Mouse (Mus musculus): ENCODE data around the gene Ift172. TPM values are rescaled to one million over a fixed set of nuclear protein-coding genes. Genes with fewer than 3 reads are reported as not detected.

Ift172 gene
- total RNA-seq, 2 experiments from 2014 or later, result 26.0 to 34.8 TPM

DNA sequence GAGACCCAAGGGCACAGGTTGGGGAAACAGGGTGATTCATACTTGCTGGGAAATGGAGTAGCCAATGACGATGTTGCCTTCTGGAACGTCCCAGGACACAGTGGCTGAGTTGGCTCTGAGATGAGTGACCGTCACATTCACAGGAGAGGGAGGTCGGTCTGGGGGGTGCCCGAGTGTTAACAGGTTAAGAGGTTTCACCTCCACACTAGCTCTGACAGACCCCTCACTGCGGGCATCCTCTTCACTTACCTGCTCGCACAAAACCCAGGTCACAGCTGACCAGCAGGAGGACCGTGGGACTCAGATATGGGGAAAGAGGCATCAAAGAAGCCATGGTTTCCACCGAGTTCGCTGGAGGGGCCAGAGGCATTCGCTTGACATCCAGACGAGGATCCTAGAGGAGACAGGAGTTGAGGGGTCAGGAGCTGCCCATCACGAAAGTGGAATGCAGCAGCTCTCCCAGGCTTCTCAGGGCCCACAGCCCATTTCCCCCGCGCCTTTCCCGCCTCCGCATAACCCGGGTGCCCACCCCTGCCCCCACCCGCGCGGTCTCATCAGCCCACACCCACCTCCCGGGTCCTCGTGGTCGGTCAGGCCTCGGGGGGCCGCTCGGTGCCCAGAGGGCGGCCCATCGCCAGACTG lies 4.2 kb upstream of the Ift172 start:
- no peak for DNase-seq
- Histone ChIP-seq H3K4me3 (peak overlapping the region; percentile 76), H3K27ac (peak overlapping the region; percentile 68)
- intact Hi-C loops (cut with DNase I), result loop anchor here (10.0 kb wide), 1 partner anchor 250 kb away; the partner anchor contains the start of genes Atraid and Slc5a6
- no peak for TF ChIP-seq CTCF (IDR thresholded peaks at IDR 0.05)

DNA sequence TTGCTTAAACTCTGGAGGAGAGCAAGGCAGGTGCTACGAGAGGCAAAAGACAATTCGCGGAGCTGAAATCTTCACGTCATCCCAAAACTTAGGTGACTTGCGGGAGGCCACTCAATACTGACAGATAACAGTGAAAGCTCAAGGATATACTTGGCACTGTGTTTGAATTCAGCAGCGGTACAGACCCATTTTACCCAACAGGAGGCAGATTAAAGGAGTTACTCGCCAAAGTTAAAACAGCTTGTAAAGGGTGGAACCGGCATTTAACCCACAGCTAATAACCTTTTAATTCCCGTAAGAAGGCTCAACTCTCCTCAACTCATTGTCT lies 409 bp upstream of the Ift172 start:
- H3K4me3 ChIP-seq, result peak overlapping the region; percentile 80
- no peak for TF ChIP-seq CTCF (IDR thresholded peaks at IDR 0.05)
- intact Hi-C loops (cut with DNase I), result loop anchor here (2.0 to 10.0 kb wide), 2 partner anchors 51 to 247 kb away; partner anchors contain the start of genes Atraid, Gm9970, Nrbp1 and Slc5a6
- DNase-seq, result no peak
- peak overlapping the region; percentile 94 for H3K27ac ChIP-seq

DNA sequence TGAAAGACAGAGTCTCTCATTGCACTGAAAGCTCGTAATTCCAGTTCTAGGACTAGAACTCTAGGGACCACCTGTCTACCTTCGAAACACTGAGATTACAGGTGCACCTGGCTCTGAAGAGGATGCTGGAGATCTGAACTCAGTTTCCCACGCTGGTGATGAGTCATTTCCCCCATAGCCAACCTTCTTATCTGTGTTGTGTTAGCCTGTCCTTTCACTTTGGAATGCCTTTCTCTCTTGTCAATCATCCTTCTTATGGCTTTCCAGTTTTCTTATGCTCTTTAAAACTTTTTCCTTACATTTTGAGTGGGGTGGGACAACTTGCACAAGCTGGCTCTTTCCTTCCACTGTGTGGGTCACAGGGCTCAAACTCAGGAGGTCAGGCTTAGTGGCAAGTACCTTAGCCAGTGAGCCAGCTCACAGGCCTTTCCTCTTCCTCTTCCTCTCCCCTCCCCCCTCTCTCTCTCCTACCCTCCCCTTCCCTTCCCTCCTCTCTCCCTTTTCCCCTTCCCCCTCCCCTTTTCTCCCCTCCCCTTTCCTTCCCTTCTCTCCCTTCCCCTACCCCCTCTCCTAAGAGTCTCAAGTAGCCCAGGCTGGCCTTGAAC lies 1.2 kb downstream of the Ift172 start:
- Histone ChIP-seq H3K4me3 (no peak overlapping the region), H3K27ac (no peak overlapping the region)
- no peak for TF ChIP-seq CTCF (IDR thresholded peaks at IDR 0.05)
- intact Hi-C loops (cut with DNase I), result loop anchor here (2.0 to 10.0 kb wide), 2 partner anchors 49 to 245 kb away; partner anchors contain the start of genes Atraid, Gm9970, Nrbp1 and Slc5a6
- DNase-seq, result no peak

DNA sequence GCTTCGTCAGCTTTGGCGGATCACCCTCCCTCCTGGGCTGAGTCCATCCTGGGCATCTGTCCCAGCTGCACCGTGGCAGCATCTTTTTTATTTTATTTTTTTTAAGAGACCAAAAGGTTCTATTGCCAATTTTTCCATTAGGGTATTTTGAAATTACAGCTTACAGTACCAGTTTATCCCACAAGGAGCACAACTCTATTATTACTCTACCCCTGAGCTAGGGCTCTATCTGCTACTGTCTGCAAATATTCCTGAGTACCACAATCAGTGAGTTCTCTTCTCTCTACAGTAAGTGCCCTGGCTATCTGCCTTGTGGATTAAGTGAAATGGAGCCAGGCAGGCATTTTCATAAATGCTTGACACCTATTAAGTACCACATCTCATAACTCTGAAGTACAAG lies 2.3 kb downstream of the Ift172 start:
- intact Hi-C loops (cut with DNase I), result no loop called here
- H3K4me3 ChIP-seq, result no peak overlapping the region
- peak overlapping the region; percentile 63 for H3K27ac ChIP-seq
- TF ChIP-seq CTCF (IDR thresholded peaks at IDR 0.05), result no peak
- no peak for DNase-seq

DNA sequence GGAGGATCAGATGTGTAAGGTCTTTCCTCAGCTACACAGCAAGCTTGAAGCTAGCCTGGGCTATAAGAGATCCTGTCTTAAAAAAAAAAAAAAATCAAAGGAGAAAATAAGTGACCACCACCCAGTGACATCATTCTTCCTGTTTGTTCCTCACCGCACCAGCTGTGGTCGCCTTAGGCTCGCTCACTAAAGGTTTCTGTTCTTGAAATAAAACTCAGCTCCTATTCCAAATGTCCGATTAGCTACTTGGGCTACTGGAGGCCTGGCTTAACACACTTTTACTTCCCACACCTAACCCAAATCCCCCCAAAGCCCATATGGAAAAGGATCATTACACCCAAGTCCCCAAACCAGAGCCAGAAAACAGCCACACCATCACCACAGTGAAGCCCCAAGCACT lies 2.7 kb downstream of the Ift172 start:
- intact Hi-C loops (cut with DNase I), result no loop called here
- Histone ChIP-seq H3K27ac (peak overlapping the region; percentile 63), H3K4me3 (no peak overlapping the region)
- no peak for DNase-seq
- no peak for TF ChIP-seq CTCF (IDR thresholded peaks at IDR 0.05)

DNA sequence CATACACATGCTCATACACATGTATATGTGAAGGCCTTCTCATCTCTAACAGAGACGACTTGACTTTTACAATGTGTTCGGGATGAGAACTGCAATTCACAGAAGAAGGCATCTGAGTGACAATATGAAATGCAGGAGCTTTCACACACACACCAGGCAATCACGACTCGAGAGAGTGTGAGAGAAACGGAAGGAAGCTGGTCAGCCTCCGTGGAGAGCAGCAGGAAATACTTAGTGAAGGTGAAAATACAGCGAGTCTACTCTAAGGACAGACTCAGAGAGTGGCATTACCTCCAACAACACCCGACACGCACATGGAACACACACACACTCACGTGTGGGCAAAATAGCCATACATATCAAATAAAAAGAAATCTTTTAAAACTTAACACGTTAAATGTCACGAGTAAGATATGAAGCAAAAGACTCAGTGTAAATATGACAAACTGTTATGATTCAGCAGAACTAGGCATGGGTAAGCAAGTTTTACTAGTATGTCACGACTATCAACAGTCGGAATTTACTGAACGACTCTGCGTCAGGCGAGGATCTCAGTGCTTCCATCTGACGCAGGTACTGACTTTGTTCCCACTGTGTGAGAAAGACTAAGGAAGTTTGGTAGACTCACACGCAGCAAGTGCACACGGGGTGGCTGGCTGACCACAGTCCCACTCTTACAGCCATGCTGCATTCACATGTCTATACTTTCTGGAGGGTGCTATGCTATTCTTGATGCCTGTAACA lies 11.5 kb downstream of the Ift172 start:
- Histone ChIP-seq H3K4me3 (no peak overlapping the region), H3K27ac (no peak overlapping the region)
- intact Hi-C loops (cut with DNase I), result no loop called here
- no peak for TF ChIP-seq CTCF (IDR thresholded peaks at IDR 0.05)
- DNase-seq, result no peak

DNA sequence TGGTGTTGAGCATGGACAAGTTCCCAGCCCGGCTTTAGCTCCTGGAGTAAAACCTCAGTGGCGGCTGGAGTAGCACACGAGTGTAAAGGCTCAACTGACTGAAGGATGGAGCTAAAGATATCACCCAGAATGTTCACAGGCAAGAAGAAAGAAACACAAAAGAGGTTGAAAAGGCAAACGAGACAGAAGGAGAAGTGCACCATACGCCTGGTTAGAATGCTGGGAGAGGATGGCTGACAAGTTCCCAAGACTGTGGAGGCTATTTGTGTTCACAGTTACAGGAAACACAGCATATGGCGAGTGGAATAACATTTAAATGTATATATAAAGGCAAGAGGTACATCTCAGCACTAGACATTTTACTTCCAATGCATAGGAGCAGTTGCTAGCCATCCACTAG lies 17.9 kb downstream of the Ift172 start:
- no peak for TF ChIP-seq CTCF (IDR thresholded peaks at IDR 0.05)
- no peak for DNase-seq
- no peak overlapping the region for H3K4me3 ChIP-seq
- intact Hi-C loops (cut with DNase I), result no loop called here
- H3K27ac ChIP-seq, result no peak overlapping the region

DNA sequence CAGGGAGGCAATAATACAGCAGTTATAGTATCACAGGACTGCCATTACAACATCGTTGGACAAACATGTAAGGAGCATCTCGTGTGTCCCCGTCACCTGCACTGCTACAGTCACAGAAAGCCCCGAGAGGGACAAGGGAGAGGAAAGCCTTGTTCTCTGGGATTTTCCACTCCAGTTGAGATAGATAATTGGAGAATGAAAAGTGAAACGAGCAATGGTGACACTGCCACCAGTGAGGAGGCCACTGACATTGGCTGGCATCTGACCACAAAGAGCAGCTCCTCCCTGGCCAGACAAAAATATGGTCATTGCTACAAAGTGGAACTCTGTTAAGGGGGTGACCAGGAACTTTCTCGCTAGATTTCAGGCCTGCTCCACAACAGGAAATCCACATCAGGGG lies 23.2 kb downstream of the Ift172 start:
- intact Hi-C loops (cut with DNase I), result no loop called here

DNA sequence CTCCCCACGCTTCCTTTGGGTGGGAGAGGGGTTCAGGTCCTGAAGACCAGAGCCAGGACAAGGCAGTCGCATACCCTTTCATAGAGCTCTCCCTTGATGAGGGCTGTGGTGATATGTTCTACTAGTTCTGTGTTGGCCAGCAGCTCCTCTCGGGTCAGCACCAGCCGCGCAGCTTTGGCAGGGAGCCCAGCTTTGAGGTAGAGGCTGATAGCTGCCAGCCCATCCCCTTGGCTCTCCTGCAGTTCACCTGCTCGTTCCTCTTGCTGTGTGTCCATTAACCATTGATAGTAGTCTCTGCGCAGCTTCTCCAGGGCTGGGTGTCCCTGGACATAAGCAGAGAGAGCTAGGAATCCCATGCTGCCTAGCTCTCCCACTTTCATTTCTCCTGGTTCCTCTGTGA lies 24.8 kb downstream of the Ift172 start:
- Histone ChIP-seq H3K4me3 (no peak overlapping the region), H3K27ac (no peak overlapping the region)
- peak; percentile 62 for DNase-seq
- TF ChIP-seq CTCF (IDR thresholded peaks at IDR 0.05), result no peak
- intact Hi-C loops (cut with DNase I), result no loop called here

More for the DNA sequence above, 23.2 kb downstream of the Ift172 start:
- DNase-seq, result no peak
- H3K27ac ChIP-seq, result no peak overlapping the region
- TF ChIP-seq CTCF (IDR thresholded peaks at IDR 0.05), result no peak
- no peak overlapping the region for H3K4me3 ChIP-seq

DNA sequence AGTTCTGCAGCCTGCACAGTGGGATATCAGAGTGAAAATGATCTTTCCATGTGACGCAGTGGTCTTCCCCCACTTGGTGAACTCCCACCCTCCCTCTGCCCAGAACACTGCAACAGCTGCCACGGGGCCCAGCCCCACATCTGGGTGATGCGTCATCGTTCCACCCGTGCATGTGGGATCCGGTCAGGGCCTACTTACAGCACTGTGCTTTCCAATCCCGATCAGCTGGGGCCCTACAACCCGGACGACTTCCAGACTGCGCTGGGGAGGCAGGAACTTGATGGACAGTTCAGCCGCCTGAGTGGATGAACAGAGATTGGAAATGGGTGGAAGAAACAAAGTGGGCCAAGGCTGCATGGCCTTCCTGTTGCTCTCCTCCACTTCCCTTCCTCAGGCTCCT lies 33.3 kb downstream of the Ift172 start:
- Histone ChIP-seq H3K4me3 (no peak overlapping the region), H3K27ac (peak overlapping the region; percentile 32; the same call in 1 of the 2 replicates)
- no peak for TF ChIP-seq CTCF (IDR thresholded peaks at IDR 0.05)
- intact Hi-C loops (cut with DNase I), result no loop called here
- DNase-seq, result peak; percentile 53

DNA sequence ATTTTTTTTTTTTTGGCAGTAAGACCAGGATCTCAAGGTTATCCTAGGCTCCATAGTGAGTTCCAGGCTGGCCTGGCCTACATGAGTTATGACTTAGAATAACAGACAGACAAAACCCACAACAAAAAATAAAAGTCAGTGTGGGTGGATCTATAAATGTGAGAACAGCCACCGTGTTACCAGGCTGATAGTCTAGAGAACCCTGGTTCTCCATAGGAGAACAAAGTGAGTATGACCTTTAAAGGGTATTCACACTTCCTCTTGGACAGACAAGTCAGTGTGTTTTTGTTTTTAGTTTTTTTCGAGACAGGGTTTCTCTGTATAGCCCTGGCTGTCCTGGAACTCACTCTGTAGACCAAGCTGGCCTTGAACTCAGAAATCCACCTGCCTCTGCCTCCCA lies 34.9 kb downstream of the Ift172 start:
- no peak overlapping the region for H3K4me3 ChIP-seq
- H3K27ac ChIP-seq, result no peak overlapping the region
- intact Hi-C loops (cut with DNase I), result no loop called here
- no peak for TF ChIP-seq CTCF (IDR thresholded peaks at IDR 0.05)
- DNase-seq, result no peak

DNA sequence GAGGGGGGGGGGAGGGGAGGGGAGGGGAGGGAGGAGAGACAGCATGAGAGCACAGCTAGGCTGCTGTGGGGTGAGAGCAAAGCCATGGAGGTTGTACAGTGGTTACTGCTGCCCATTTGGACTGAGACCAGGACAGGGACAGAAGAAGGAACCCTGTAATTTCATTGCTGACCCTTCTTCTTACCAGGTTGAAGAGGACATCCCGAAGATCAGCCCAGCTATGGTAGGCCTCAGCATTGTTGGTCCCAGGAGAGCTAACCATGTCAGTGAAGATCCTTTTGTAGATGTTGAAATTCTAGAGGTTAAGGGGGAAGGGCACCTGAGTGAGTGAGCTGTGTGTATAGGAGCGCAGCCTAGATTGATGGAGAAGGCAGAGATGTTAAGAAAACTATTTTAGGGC lies 35.5 kb downstream of the Ift172 start:
- DNase-seq, result no peak
- intact Hi-C loops (cut with DNase I), result no loop called here
- no peak for TF ChIP-seq CTCF (IDR thresholded peaks at IDR 0.05)
- peak overlapping the region; percentile 81 for H3K27ac ChIP-seq
- H3K4me3 ChIP-seq, result no peak overlapping the region

DNA sequence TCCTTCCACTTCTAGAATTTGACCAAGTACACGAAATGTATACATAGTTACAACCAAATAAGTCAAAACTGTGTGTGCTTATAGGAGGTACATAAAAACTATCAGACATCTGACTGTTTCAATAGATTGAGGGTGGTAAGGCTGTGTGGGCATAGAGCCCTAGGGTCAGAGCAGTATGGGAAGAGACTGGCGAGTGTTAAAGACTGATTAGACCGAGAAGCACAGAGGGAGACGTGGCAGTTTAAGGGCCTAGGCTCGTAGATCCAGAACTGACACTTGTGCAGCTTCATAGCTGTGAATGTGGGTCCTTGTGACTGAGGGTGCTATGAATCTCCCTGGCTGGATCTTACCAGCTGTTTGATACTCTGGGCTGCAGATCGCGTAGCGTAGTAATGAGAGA lies 36.0 kb downstream of the Ift172 start:
- H3K27ac ChIP-seq, result peak overlapping the region; percentile 81
- intact Hi-C loops (cut with DNase I), result no loop called here

More for the DNA sequence above, 36.0 kb downstream of the Ift172 start:
- no peak overlapping the region; the same call in 1 of the 2 replicates for H3K4me3 ChIP-seq
- DNase-seq, result no peak
- no peak for TF ChIP-seq CTCF (IDR thresholded peaks at IDR 0.05)

Measured in gastrocnemius, adult 2 months (tissue).